ENCODE assay signal across 8 mouse cellular contexts in genomic region chr15:98002113-98002990, GRCm38 (mm10). TPM values are rescaled to one million over a fixed set of nuclear protein-coding genes. Genes with fewer than 3 reads are reported as not detected.
A peak's percentile ranks its signal among the peaks of the same experiment; 100 is the strongest.
DNase-seq lines count a peak whose midpoint lies in the region; ATAC-seq and TF ChIP-seq lines count a peak whose summit lies in the region.

No protein-coding gene starts in this region.

- DNase-seq in kidney, postnatal 0 days (ENCODE audit: low spot score) = peak; percentile 68
- DNase-seq in kidney, adult 9 months = no peak
- DNase-seq in adrenal gland, adult 18-20 months (ENCODE audit: low spot score in 2 of 2) = no peak
- no peak for DNase-seq in thymus, postnatal 14 days
- DNase-seq in adrenal gland, adult 2 months = no peak

- H3K27ac ChIP-seq in kidney, postnatal 0 days = no peak overlapping the region
- peak overlapping the region; percentile 89 for H3K27ac ChIP-seq in embryonic facial prominence, embryonic 13.5 days
- H3K27ac ChIP-seq in intestine, postnatal 0 days (ENCODE audit: low read depth, low read length) = no peak overlapping the region
- H3K27ac ChIP-seq in midbrain, embryonic 16.5 days (ENCODE audit: low read length) = peak overlapping the region; percentile 81

- peak overlapping the region; percentile 40; the same call in 1 of the 2 replicates for H3K9ac ChIP-seq in kidney, postnatal 0 days (ENCODE audit: low read depth, low read length)
- peak overlapping the region; percentile 83 for H3K9ac ChIP-seq in embryonic facial prominence, embryonic 13.5 days
- H3K9ac ChIP-seq in intestine, postnatal 0 days (ENCODE audit: low read depth, low read length) = no peak overlapping the region
- H3K9ac ChIP-seq in midbrain, embryonic 16.5 days (ENCODE audit: low read depth, low read length) = peak overlapping the region; percentile 62

- H3K27me3 ChIP-seq in kidney, postnatal 0 days (ENCODE audit: insufficient read depth, low read length) = peaks cover 63% of the 10 kb centered on the region
- peaks cover 58% of the 10 kb centered on the region for H3K27me3 ChIP-seq in embryonic facial prominence, embryonic 13.5 days
- H3K27me3 ChIP-seq in intestine, postnatal 0 days (replicated peaks; ENCODE audit: control insufficient read depth, insufficient read depth, low read length) = peaks cover 97% of the 10 kb centered on the region
- H3K27me3 ChIP-seq in midbrain, embryonic 16.5 days (ENCODE audit: control insufficient read depth, insufficient read depth, low read depth, low read length) = peaks cover 12% of the 10 kb centered on the region

- H3K4me3 ChIP-seq in kidney, postnatal 0 days (replicated peaks; ENCODE audit: low read depth, low read length) = peak overlapping the region; percentile 34
- peak overlapping the region; percentile 61 for H3K4me3 ChIP-seq in embryonic facial prominence, embryonic 13.5 days
- H3K4me3 ChIP-seq in intestine, postnatal 0 days (ENCODE audit: low read depth, low read length) = peak overlapping the region; percentile 31
- peak overlapping the region; percentile 43 for H3K4me3 ChIP-seq in midbrain, embryonic 16.5 days (ENCODE audit: low read depth, low read length)

- under 1% methylated on average over 41 of the region's 42 CpGs for WGBS in kidney, postnatal 0 days
- WGBS in embryonic facial prominence, embryonic 13.5 days = under 1% methylated on average over 42 of the region's 42 CpGs
- 1% methylated on average over 42 of the region's 42 CpGs for WGBS in intestine, postnatal 0 days
- under 1% methylated on average over 42 of the region's 42 CpGs for WGBS in midbrain, embryonic 16.5 days

- H3K4me2 ChIP-seq in kidney, postnatal 0 days (ENCODE audit: low read length) = peak overlapping the region; percentile 65
- peak overlapping the region; percentile 90 for H3K4me2 ChIP-seq in embryonic facial prominence, embryonic 13.5 days
- H3K4me2 ChIP-seq in intestine, postnatal 0 days (replicated peaks; ENCODE audit: low read depth) = peak overlapping the region; percentile 60
- H3K4me2 ChIP-seq in midbrain, embryonic 16.5 days (ENCODE audit: low read length) = peak overlapping the region; percentile 91

- no peaks in the 10 kb centered on the region for H3K9me3 ChIP-seq in kidney, postnatal 0 days (replicated peaks; ENCODE audit: low read length)
- no peaks in the 10 kb centered on the region for H3K9me3 ChIP-seq in embryonic facial prominence, embryonic 13.5 days
- no peaks in the 10 kb centered on the region for H3K9me3 ChIP-seq in intestine, postnatal 0 days (ENCODE audit: control insufficient read depth)
- H3K9me3 ChIP-seq in midbrain, embryonic 16.5 days (replicated peaks; ENCODE audit: control insufficient read depth, low read length, poor library complexity, severe bottlenecking) = no peaks in the 10 kb centered on the region

- TF ChIP-seq CTCF in kidney, postnatal 0 days (IDR thresholded peaks at IDR 0.05; ENCODE audit: low read depth) = no peak
- no peak for TF ChIP-seq CTCF in intestine, postnatal 0 days (IDR thresholded peaks at IDR 0.05; ENCODE audit: low read depth)

- no peak for ATAC-seq in kidney, postnatal 0 days (replicated peaks; ENCODE audit: low FRiP score, low read depth)
- peak; percentile 39 for ATAC-seq in embryonic facial prominence, embryonic 13.5 days (ENCODE audit: insufficient number of reproducible peaks, insufficient read depth, low FRiP score, low TSS enrichment, low read depth)
- no peak for ATAC-seq in intestine, postnatal 0 days
- ATAC-seq in midbrain, embryonic 16.5 days = peak; percentile 47

- H3K36me3 ChIP-seq in kidney, postnatal 0 days (ENCODE audit: insufficient read depth, low read length) = no peaks in the 10 kb centered on the region
- peaks cover 13% of the 10 kb centered on the region for H3K36me3 ChIP-seq in embryonic facial prominence, embryonic 13.5 days
- no peaks in the 10 kb centered on the region for H3K36me3 ChIP-seq in intestine, postnatal 0 days (ENCODE audit: control insufficient read depth, insufficient read depth)
- H3K36me3 ChIP-seq in midbrain, embryonic 16.5 days (ENCODE audit: control insufficient read depth, insufficient read depth, low read length) = no peaks in the 10 kb centered on the region

- peaks cover 34% of the 10 kb centered on the region for H3K4me1 ChIP-seq in kidney, postnatal 0 days (replicated peaks; ENCODE audit: insufficient read depth, low read length)
- peaks cover 59% of the 10 kb centered on the region for H3K4me1 ChIP-seq in embryonic facial prominence, embryonic 13.5 days
- H3K4me1 ChIP-seq in intestine, postnatal 0 days (replicated peaks; ENCODE audit: control insufficient read depth, insufficient read depth, low read length) = peaks cover 11% of the 10 kb centered on the region
- peaks cover 51% of the 10 kb centered on the region for H3K4me1 ChIP-seq in midbrain, embryonic 16.5 days (ENCODE audit: control insufficient read depth, insufficient read depth, low read length)

RNA-seq across cellular contexts. Expression of gene Col2a1, which starts 2.1 kb away (rescaled TPM):
- polyA plus RNA-seq in kidney, postnatal 0 days (2015; fragmentation: Nextera tagmentation; extraction: Ambion mirVana) = 14.8 and 16.4 TPM in 2 replicates
- polyA plus RNA-seq in embryonic facial prominence, embryonic 13.5 days (2015; fragmentation: Nextera tagmentation; extraction: Ambion mirVana) = 306 and 385 TPM in 2 replicates
- polyA plus RNA-seq in intestine, postnatal 0 days (2015; fragmentation: Nextera tagmentation; extraction: Ambion mirVana) = 0.09 TPM in 1 of 2 replicates, not detected in the other
- polyA plus RNA-seq in midbrain, embryonic 16.5 days (2015; fragmentation: Nextera tagmentation; extraction: Ambion mirVana) = 22.6 and 34.8 TPM in 2 replicates
- not detected for total RNA-seq in adrenal gland, adult 18-20 months (2021)
- total RNA-seq in adrenal gland, adult 2 months (2021) = not detected
- polyA plus RNA-seq in adrenal gland, adult 2 months (2012; rRNA removed) = 0.03 TPM in 2 replicates

RNA-seq across cellular contexts. Expression of gene Tmem106c, which starts 38.4 kb away (rescaled TPM):
- polyA plus RNA-seq in kidney, postnatal 0 days (2015; fragmentation: Nextera tagmentation; extraction: Ambion mirVana) = 55.0 and 58.3 TPM in 2 replicates
- polyA plus RNA-seq in embryonic facial prominence, embryonic 13.5 days (2015; fragmentation: Nextera tagmentation; extraction: Ambion mirVana) = 37.8 and 38.7 TPM in 2 replicates
- polyA plus RNA-seq in intestine, postnatal 0 days (2015; fragmentation: Nextera tagmentation; extraction: Ambion mirVana) = 33.3 and 36.7 TPM in 2 replicates
- 52.5 and 57.2 TPM in 2 replicates for polyA plus RNA-seq in midbrain, embryonic 16.5 days (2015; fragmentation: Nextera tagmentation; extraction: Ambion mirVana)
- total RNA-seq in adrenal gland, adult 18-20 months (2021) = 10 to 100 TPM; 58.7 to 65.1 TPM
- 10 to 100 TPM; 51.5 to 54.2 TPM for total RNA-seq in adrenal gland, adult 2 months (2021)
- 44.4 and 45.4 TPM in 2 replicates for polyA plus RNA-seq in adrenal gland, adult 2 months (2012; rRNA removed)

Comparison
In these comparisons a context has a peak if more than half of its experiments do, and no peak if none do; other contexts are left out.
1. ATAC-seq: peak in embryonic facial prominence, embryonic 13.5 days (single experiment) and midbrain, embryonic 16.5 days (single experiment); none in kidney, postnatal 0 days (single experiment) and intestine, postnatal 0 days (single experiment).
2. H3K27ac ChIP-seq: peak in embryonic facial prominence, embryonic 13.5 days (single experiment) and midbrain, embryonic 16.5 days (single experiment); none in kidney, postnatal 0 days (single experiment) and intestine, postnatal 0 days (single experiment).
3. RNA of gene Col2a1, which starts 2.1 kb away (polyA plus RNA-seq): 306 to 385 TPM in embryonic facial prominence, embryonic 13.5 days, 22.6 to 34.8 TPM in midbrain, embryonic 16.5 days and 14.8 to 16.4 TPM in kidney, postnatal 0 days; 0.09 TPM in intestine, postnatal 0 days and 0.03 TPM in adrenal gland, adult 2 months; every median in the first group is over 10 times any median in the second.
4. Peak in every context shown above with its lines, with median percentiles within 50 percentile points of each other: H3K4me2 ChIP-seq and H3K4me3 ChIP-seq.